Mouse (Mus musculus) erythroblast, embryonic 14.5 days (primary cell): ENCODE measurements at regions not wholly inside any gene's neighbourhood (a gene's known extent, or its start where the extent isn't known, plus 50 kb on each side); places are given as distances from the start of the nearest gene placed in this dataset.

Experiments
- GATA1 ChIP-seq: IDR thresholded peaks from 2 replicates; pipeline ENCODE4 v1.6.1; 2012; ENCODE audit warnings: low read length, inconsistent platforms, mixed read lengths
- TAL1 ChIP-seq: IDR thresholded peaks from 3 replicates; pipeline ENCODE4 v1.6.1; 2012; ENCODE audit warnings: low read length, inconsistent platforms, mixed read lengths

DNA sequence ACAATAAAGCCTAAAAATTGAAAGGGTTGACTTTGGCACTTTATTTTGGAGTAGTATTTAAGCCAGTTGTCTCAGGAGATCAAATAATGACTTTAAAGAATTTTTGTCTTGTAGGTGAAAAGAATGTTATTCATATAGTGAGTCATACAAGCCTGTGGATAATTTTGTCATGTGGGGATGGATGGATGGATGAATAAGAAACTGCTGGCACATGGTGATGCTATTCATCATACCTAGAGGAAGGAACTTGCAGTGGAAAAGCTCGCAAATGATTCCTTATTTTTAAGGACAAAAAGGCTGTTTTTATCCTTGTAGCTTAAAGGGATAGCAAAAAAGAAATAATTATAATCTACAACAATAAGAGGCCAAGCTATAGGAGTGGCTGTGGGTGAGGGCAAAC, 655.4 kb upstream of the Auts2 start:
- TF ChIP-seq TAL1 (no peak), GATA1 (no peak)
